Mouse (Mus musculus) small intestine, adult 2 months (tissue): ENCODE results near the gene Olfr555. TPM values are rescaled to one million over a fixed set of nuclear protein-coding genes. Genes with fewer than 3 reads are reported as not detected.
A peak's percentile ranks its signal among the peaks of the same experiment; 100 is the strongest.

ENCODE experiments used
- H3K27ac ChIP-seq: fragments of 200-500 bp; 2 replicates; pipeline ENCODE4 v1.5.1; 2012; ENCODE audit warnings: low read depth, low read length, control low read depth, inconsistent platforms; ENCODE audit not compliant: insufficient read depth
- H3K27me3 ChIP-seq: fragments of 200-500 bp; 2 replicates; pipeline ENCODE4 v1.6.1; 2012; ENCODE audit warnings: mild to moderate bottlenecking, moderate library complexity, low read length, inconsistent platforms; ENCODE audit not compliant: control insufficient read depth, insufficient read depth
- H3K36me3 ChIP-seq: fragments of 200-500 bp; 2 replicates; pipeline ENCODE4 v1.6.1; 2012; ENCODE audit warnings: mild to moderate bottlenecking, low read length, control low read depth, inconsistent platforms; ENCODE audit not compliant: control insufficient read depth, insufficient read depth
- H3K4me1 ChIP-seq: fragments of 200-500 bp; 2 replicates; pipeline ENCODE4 v1.6.1; 2012; ENCODE audit warnings: low read length, inconsistent platforms, mixed read lengths; ENCODE audit not compliant: control insufficient read depth, insufficient read depth, insufficient read length
- H3K4me3 ChIP-seq: fragments of 200-500 bp; 2 replicates; pipeline ENCODE4 v1.5.1; 2012; ENCODE audit warnings: low read depth, mild to moderate bottlenecking, control low read depth, inconsistent platforms, low read length, moderate library complexity
- CTCF ChIP-seq: fragments of 200-500 bp; IDR thresholded peaks from 2 replicates; pipeline ENCODE4 v1.5.1; 2012; ENCODE audit warnings: low read depth, mild to moderate bottlenecking, control low read depth, inconsistent platforms, low read length, moderate library complexity, mixed read lengths; ENCODE audit not compliant: insufficient replicate concordance, insufficient read length; ENCODE audit errors: extremely low read depth
- POLR2A ChIP-seq: fragments of 200-500 bp; IDR thresholded peaks from 2 replicates; pipeline ENCODE4 v1.6.1; 2012; ENCODE audit warnings: low read depth, mild to moderate bottlenecking, control low read depth, inconsistent platforms, low read length, moderate library complexity
- WGBS: fragments of 180-500 bp; shearing (Covaris S2); methylation state at CpG from one replicate; pipeline ENCODE4 v1.1.7; 2018; 5-methylcytosine and 5-hydroxymethylcytosine counted together
- polyA plus RNA-seq: library from polyadenylated mRNA; depleted of rRNA; stranded (reverse); fragments of >200 nt; gene quantifications from 2 replicates; pipeline ENCODE4 v1.2.3, GENCODE M21; 2012; rRNA removed

Gene Olfr555
- polyA plus RNA-seq, 1 experiment = not detected

GRCm38 (mm10) chr7:102665378-102665777, 6.8 kb downstream of the Olfr555 start:
- Histone ChIP-seq H3K36me3 (no peaks in the 10 kb centered on the region), H3K4me1 (no peaks in the 10 kb centered on the region), H3K4me3 (no peak overlapping the region), H3K27ac (no peak overlapping the region), H3K27me3 (no peaks in the 10 kb centered on the region)
- WGBS = 30% methylated on average over 2 of the region's 2 CpGs
- TF ChIP-seq CTCF (no peak), POLR2A (no peak)

GRCm38 (mm10) chr7:102676225-102676624, 17.6 kb downstream of the Olfr555 start:
- H3K4me3 ChIP-seq = no peak overlapping the region
- no peaks in the 10 kb centered on the region for H3K27me3 ChIP-seq
- H3K36me3 ChIP-seq = no peaks in the 10 kb centered on the region
- H3K4me1 ChIP-seq = no peaks in the 10 kb centered on the region
- WGBS = 81% methylated on average over 2 of the region's 2 CpGs
- no peak for TF ChIP-seq CTCF
- no peak for TF ChIP-seq POLR2A
- H3K27ac ChIP-seq = no peak overlapping the region

DNA sequence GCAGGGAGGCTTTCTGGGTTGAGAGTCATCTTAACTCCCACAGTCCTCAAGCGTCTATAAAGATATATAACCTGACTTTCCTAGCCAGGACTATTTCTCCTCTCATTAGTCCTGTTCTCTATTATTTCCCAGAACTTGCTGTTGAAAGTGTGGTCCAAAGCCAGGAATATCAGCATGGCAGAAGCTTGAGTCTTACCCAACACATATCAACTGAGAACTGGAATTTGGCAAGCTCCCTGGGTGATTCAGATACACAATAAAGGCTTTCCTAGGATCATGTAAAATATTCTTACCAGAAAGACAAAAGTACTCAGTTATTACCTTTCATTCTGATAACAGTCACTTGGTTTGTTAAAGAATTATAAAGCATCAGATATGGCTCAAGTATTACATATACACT, 23.3 kb downstream of the Olfr555 start:
- no peaks in the 10 kb centered on the region for H3K36me3 ChIP-seq
- no peak overlapping the region for H3K27ac ChIP-seq
- WGBS = 88% methylated on average over 1 of the region's 1 CpGs

GRCm38 (mm10) chr7:102686944-102687501, 28.4 kb downstream of the Olfr555 start, which contains the start of gene Trim68:
Trim68 (minus strand) TSS chr7:102687327.
- H3K4me3 ChIP-seq = peak within 1 kb of the TSS; percentile 87
- WGBS = under 1% methylated on average over 39 of the region's 40 CpGs
- no peaks in the 10 kb centered on the region for H3K27me3 ChIP-seq
- peak within 1 kb of the TSS; percentile 25 for H3K27ac ChIP-seq
- TF ChIP-seq POLR2A (peak; percentile 26; the same call in 1 of the 2 replicates), CTCF (no peak)
- no peaks in the 10 kb centered on the region for H3K36me3 ChIP-seq
- H3K4me1 ChIP-seq = no peaks in the 10 kb centered on the region

More for the DNA sequence above, 23.3 kb downstream of the Olfr555 start:
- Histone ChIP-seq H3K27me3 (no peaks in the 10 kb centered on the region), H3K4me1 (no peaks in the 10 kb centered on the region), H3K4me3 (no peak overlapping the region)
- TF ChIP-seq CTCF = no peak
- TF ChIP-seq POLR2A = no peak

DNA sequence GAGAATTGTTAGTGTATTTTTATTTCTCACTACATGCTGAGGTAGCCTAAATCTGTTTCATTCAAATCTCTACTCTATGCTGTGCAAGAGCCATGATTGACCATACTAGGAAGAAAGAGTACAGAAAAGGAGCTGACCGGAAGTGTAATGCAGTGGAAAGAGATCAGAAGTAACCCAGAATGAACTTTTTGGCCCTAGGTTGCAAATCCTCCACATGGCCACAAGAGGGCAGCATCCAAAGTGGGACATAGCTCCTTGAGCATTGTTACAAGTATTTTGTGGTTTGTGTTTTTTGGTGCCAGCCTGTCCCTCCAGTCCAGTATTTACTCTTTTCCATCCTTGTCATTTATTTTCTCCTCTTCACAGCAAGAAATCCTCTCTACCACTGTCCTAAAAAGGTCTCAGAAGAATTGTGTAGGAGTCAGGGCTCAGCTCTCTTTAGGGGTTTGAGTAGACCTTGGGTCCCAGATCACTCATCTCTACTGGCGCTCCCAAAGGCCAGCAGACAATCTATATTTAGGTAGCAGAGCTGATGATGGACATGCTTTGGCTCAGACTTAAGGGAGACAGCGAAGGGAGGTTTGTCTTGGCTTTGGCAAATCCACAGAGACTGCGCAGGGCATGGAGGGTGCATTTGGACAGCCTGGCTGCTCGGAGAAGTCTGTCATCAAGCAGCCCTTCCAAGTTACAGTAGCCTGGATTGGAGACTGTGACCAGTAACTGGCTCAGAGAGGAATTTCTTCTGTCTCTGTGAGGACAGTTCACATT, 36.9 kb downstream of the Olfr555 start, which contains the start of gene Olfr557:
TSS of gene Olfr557 (plus strand) at position 553 of the 768 bp plus-strand sequence.
- no peak within 1 kb of the TSS for H3K4me3 ChIP-seq
- H3K27ac ChIP-seq = no peak within 1 kb of the TSS
- 77% methylated on average over 5 of the region's 5 CpGs for WGBS
- H3K4me1 ChIP-seq = no peaks in the 10 kb centered on the region
- no peaks in the 10 kb centered on the region for H3K36me3 ChIP-seq
- H3K27me3 ChIP-seq = no peaks in the 10 kb centered on the region
- TF ChIP-seq CTCF = peak; percentile 13; the same call in 1 of the 2 replicates
- no peak for TF ChIP-seq POLR2A

- H3K27me3 ChIP-seq = no peaks in the 10 kb centered on the region
- no peaks in the 10 kb centered on the region for H3K36me3 ChIP-seq
- no peak overlapping the region for H3K4me3 ChIP-seq
- H3K27ac ChIP-seq = no peak overlapping the region
- TF ChIP-seq CTCF (no peak), POLR2A (no peak)
- 90% methylated on average over 7 of the region's 7 CpGs for WGBS
- no peaks in the 10 kb centered on the region for H3K4me1 ChIP-seq
Measured at GRCm38 (mm10) chr7:102698461-102698860, 39.8 kb downstream of the Olfr555 start.

DNA sequence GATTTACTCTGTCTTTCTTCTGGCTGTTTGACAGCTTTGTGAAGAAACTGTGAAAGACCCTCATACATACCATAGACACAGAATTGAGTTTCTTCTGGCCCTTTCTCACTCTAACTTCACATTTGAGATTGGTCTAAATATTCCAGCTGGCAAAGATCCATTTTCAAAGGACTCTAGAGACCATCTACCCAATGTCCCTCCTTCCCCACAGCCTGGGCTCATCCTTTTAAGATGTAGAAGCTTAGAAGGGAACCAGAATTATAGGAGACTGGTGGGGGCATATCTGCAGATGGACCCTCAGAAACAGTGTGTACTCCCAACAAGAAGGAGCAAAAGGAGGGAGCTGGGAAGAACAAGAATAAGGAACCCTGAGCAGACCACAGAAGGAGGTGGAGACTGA, 43.3 kb downstream of the Olfr555 start, which contains the start of gene Olfr558:
TSS of gene Olfr558 (plus strand) at position 301 of the 400 bp plus-strand sequence.
- H3K4me3 ChIP-seq = no peak within 1 kb of the TSS

More for the DNA sequence above, 43.3 kb downstream of the Olfr555 start, which contains the start of gene Olfr558:
- H3K27me3 ChIP-seq = no peaks in the 10 kb centered on the region
- H3K36me3 ChIP-seq = no peaks in the 10 kb centered on the region
- TF ChIP-seq CTCF = no peak
- no peak for TF ChIP-seq POLR2A
- no peaks in the 10 kb centered on the region for H3K4me1 ChIP-seq
- no peak within 1 kb of the TSS for H3K27ac ChIP-seq

Other genes with a start within 250 kb of the Olfr555 start
- gene Rrm1, start 217.1 kb upstream of the Olfr555 start, polyA plus RNA-seq = 2.2 and 4.0 TPM in 2 replicates
- not detected in 2 replicates for gene Olfr543, start 177.1 kb upstream of the Olfr555 start, polyA plus RNA-seq
- gene Olfr544, start 170.5 kb upstream of the Olfr555 start, polyA plus RNA-seq = not detected in 2 replicates
- gene Olfr545, start 159.2 kb upstream of the Olfr555 start, polyA plus RNA-seq = not detected in 2 replicates
- gene Olfr547, start 124.1 kb upstream of the Olfr555 start, polyA plus RNA-seq = not detected in 2 replicates
- gene Olfr548-ps1, start 117.9 kb upstream of the Olfr555 start, polyA plus RNA-seq = not detected in 2 replicates
- not detected in 2 replicates for gene Olfr549, start 109.0 kb upstream of the Olfr555 start, polyA plus RNA-seq
- gene Trim21, start 93.3 kb upstream of the Olfr555 start, polyA plus RNA-seq = 1.6 and 2.0 TPM in 2 replicates
- gene Olfr550, start 87.4 kb upstream of the Olfr555 start, polyA plus RNA-seq = not detected in 2 replicates
- gene Olfr551, start 66.9 kb upstream of the Olfr555 start, polyA plus RNA-seq = not detected in 2 replicates
- gene Olfr552, start 61.1 kb upstream of the Olfr555 start, polyA plus RNA-seq = not detected in 2 replicates
- gene Olfr553, start 40.6 kb upstream of the Olfr555 start, polyA plus RNA-seq = not detected in 2 replicates
- not detected in 2 replicates for gene Olfr554, start 20.4 kb upstream of the Olfr555 start, polyA plus RNA-seq
- not detected in 2 replicates for gene Olfr556, start 6.1 kb downstream of the Olfr555 start, polyA plus RNA-seq
- 1.7 and 2.2 TPM in 2 replicates for gene Trim68, start 28.5 kb downstream of the Olfr555 start, polyA plus RNA-seq
- gene Olfr557, start 37.1 kb downstream of the Olfr555 start, polyA plus RNA-seq = not detected in 2 replicates
- 0.11 and 0.63 TPM in 2 replicates for gene Olfr558, start 43.4 kb downstream of the Olfr555 start, polyA plus RNA-seq
- not detected in 2 replicates for gene Olfr33, start 60.2 kb downstream of the Olfr555 start, polyA plus RNA-seq
- not detected in 2 replicates for gene Olfr559, start 68.7 kb downstream of the Olfr555 start, polyA plus RNA-seq
- gene Olfr560, start 100.5 kb downstream of the Olfr555 start, polyA plus RNA-seq = not detected in 2 replicates
- 0.55 and 0.71 TPM in 2 replicates for gene Olfr78, start 100.6 kb downstream of the Olfr555 start, polyA plus RNA-seq
- gene Olfr561, start 112.4 kb downstream of the Olfr555 start, polyA plus RNA-seq = not detected in 2 replicates
- gene Olfr564, start 144.7 kb downstream of the Olfr555 start, polyA plus RNA-seq = not detected in 2 replicates
- gene Olfr566, start 199.9 kb downstream of the Olfr555 start, polyA plus RNA-seq = not detected in 2 replicates
- gene Olfr568, start 218.3 kb downstream of the Olfr555 start, polyA plus RNA-seq = not detected in 2 replicates
- gene Olfr569, start 232.1 kb downstream of the Olfr555 start, polyA plus RNA-seq = not detected in 2 replicates
- gene Olfr570, start 235.8 kb downstream of the Olfr555 start, polyA plus RNA-seq = not detected in 2 replicates